Mouse (Mus musculus) right cerebral cortex, adult 18-20 months (tissue): ENCODE data around the gene Ensa.
"Not testable (repeated sequence)": the region's sequence is repeated elsewhere in the genome, so short reads cannot be mapped to it uniquely, and the experiment has no call there.

ENCODE experiments used
- DNase-seq: peaks from one replicate; pipeline ENCODE4 v3.0.0; 2022; ENCODE audit warnings: mixed read lengths

The Ensa gene

GRCm38 (mm10) chr3:95663969-95664608 is 39.3 kb downstream of the Ensa start:
- no peak for DNase-seq

- no peak for DNase-seq
Measured at GRCm38 (mm10) chr3:95664940-95665352, 40.2 kb downstream of the Ensa start.

GRCm38 (mm10) chr3:95666124-95666844 is 41.5 kb downstream of the Ensa start:
- no peak for DNase-seq

GRCm38 (mm10) chr3:95667521-95667920 is 42.7 kb downstream of the Ensa start:
- no peak for DNase-seq

- DNase-seq = peak; percentile 51
Measured at GRCm38 (mm10) chr3:95668026-95668425, 43.2 kb downstream of the Ensa start.

- no peak for DNase-seq
Measured at GRCm38 (mm10) chr3:95668589-95669308, 44.0 kb downstream of the Ensa start.

GRCm38 (mm10) chr3:95669309-95669665 is 44.5 kb downstream of the Ensa start:
- no peak for DNase-seq

- not testable (repeated sequence) for DNase-seq
Measured at GRCm38 (mm10) chr3:95670419-95670818, 45.6 kb downstream of the Ensa start.

GRCm38 (mm10) chr3:95671201-95671600 is 46.4 kb downstream of the Ensa start:
- DNase-seq = no peak

- no peak for DNase-seq
Measured at GRCm38 (mm10) chr3:95672461-95672860, 47.7 kb downstream of the Ensa start.

GRCm38 (mm10) chr3:95672861-95673706 is 48.3 kb downstream of the Ensa start:
- no peak for DNase-seq

GRCm38 (mm10) chr3:95673707-95674211 is 49.0 kb downstream of the Ensa start:
- DNase-seq = no peak

GRCm38 (mm10) chr3:95674236-95674635 is 49.4 kb downstream of the Ensa start:
- no peak for DNase-seq

GRCm38 (mm10) chr3:95674812-95675211 is 50.0 kb downstream of the Ensa start:
- DNase-seq = no peak

GRCm38 (mm10) chr3:95675301-95676092 is 50.7 kb downstream of the Ensa start:
- peak; percentile 53 for DNase-seq

GRCm38 (mm10) chr3:95676745-95677419 is 52.1 kb downstream of the Ensa start:
- DNase-seq = peak; percentile 34

- DNase-seq = no peak
Measured at GRCm38 (mm10) chr3:95677420-95678090, 52.8 kb downstream of the Ensa start.

- DNase-seq = no peak
Measured at GRCm38 (mm10) chr3:95679551-95679950, 54.8 kb downstream of the Ensa start.

GRCm38 (mm10) chr3:95680673-95681072 is 55.9 kb downstream of the Ensa start:
- DNase-seq = no peak

GRCm38 (mm10) chr3:95681365-95681764 is 56.6 kb downstream of the Ensa start:
- no peak for DNase-seq
